Mouse (Mus musculus) small intestine, adult 2 months (tissue): ENCODE results near the gene Chmp6. TPM values are rescaled to one million over a fixed set of nuclear protein-coding genes. Genes with fewer than 3 reads are reported as not detected.

Experiments
- H3K27ac ChIP-seq: fragments of 200-500 bp; 2 replicates; pipeline ENCODE4 v1.5.1; 2012; ENCODE audit warnings: low read depth, low read length, control low read depth, inconsistent platforms; ENCODE audit not compliant: insufficient read depth
- H3K27me3 ChIP-seq: fragments of 200-500 bp; 2 replicates; pipeline ENCODE4 v1.6.1; 2012; ENCODE audit warnings: mild to moderate bottlenecking, moderate library complexity, low read length, inconsistent platforms; ENCODE audit not compliant: control insufficient read depth, insufficient read depth
- H3K36me3 ChIP-seq: fragments of 200-500 bp; 2 replicates; pipeline ENCODE4 v1.6.1; 2012; ENCODE audit warnings: mild to moderate bottlenecking, low read length, control low read depth, inconsistent platforms; ENCODE audit not compliant: control insufficient read depth, insufficient read depth
- H3K4me1 ChIP-seq: fragments of 200-500 bp; 2 replicates; pipeline ENCODE4 v1.6.1; 2012; ENCODE audit warnings: low read length, inconsistent platforms, mixed read lengths; ENCODE audit not compliant: control insufficient read depth, insufficient read depth, insufficient read length
- H3K4me3 ChIP-seq: fragments of 200-500 bp; 2 replicates; pipeline ENCODE4 v1.5.1; 2012; ENCODE audit warnings: low read depth, mild to moderate bottlenecking, control low read depth, inconsistent platforms, low read length, moderate library complexity
- CTCF ChIP-seq: fragments of 200-500 bp; IDR thresholded peaks from 2 replicates; pipeline ENCODE4 v1.5.1; 2012; ENCODE audit warnings: low read depth, mild to moderate bottlenecking, control low read depth, inconsistent platforms, low read length, moderate library complexity, mixed read lengths; ENCODE audit not compliant: insufficient replicate concordance, insufficient read length; ENCODE audit errors: extremely low read depth
- POLR2A ChIP-seq: fragments of 200-500 bp; IDR thresholded peaks from 2 replicates; pipeline ENCODE4 v1.6.1; 2012; ENCODE audit warnings: low read depth, mild to moderate bottlenecking, control low read depth, inconsistent platforms, low read length, moderate library complexity
- WGBS: fragments of 180-500 bp; shearing (Covaris S2); methylation state at CpG from one replicate; pipeline ENCODE4 v1.1.7; 2018; 5-methylcytosine and 5-hydroxymethylcytosine counted together
- polyA plus RNA-seq: library from polyadenylated mRNA; depleted of rRNA; stranded (reverse); fragments of >200 nt; gene quantifications from 2 replicates; pipeline ENCODE4 v1.2.3, GENCODE M21; 2012

Chmp6 gene
- polyA plus RNA-seq, 1 experiment: 137 TPM

GRCm38 (mm10) chr11:119958856-119959255, 45.6 kb downstream of the Chmp6 start:
- Histone ChIP-seq H3K27me3 (no peaks in the 10 kb centered on the region), H3K4me1 (peaks cover 22% of the 10 kb centered on the region), H3K4me3 (no peak overlapping the region), H3K36me3 (no peaks in the 10 kb centered on the region), H3K27ac (no peak overlapping the region)
- 79% methylated on average over 7 of the region's 7 CpGs for WGBS
- TF ChIP-seq CTCF (no peak), POLR2A (no peak)

GRCm38 (mm10) chr11:119959714-119960113, 46.5 kb downstream of the Chmp6 start:
- H3K27ac ChIP-seq: no peak overlapping the region
- H3K4me1 ChIP-seq: peaks cover 16% of the 10 kb centered on the region
- no peak overlapping the region for H3K4me3 ChIP-seq
- no peaks in the 10 kb centered on the region for H3K36me3 ChIP-seq
- no peak for TF ChIP-seq CTCF
- TF ChIP-seq POLR2A: no peak
- H3K27me3 ChIP-seq: no peaks in the 10 kb centered on the region
- WGBS: 78% methylated on average over 4 of the region's 4 CpGs

GRCm38 (mm10) chr11:119960671-119961070, 47.4 kb downstream of the Chmp6 start:
- Histone ChIP-seq H3K4me3 (no peak overlapping the region), H3K36me3 (no peaks in the 10 kb centered on the region), H3K27me3 (no peaks in the 10 kb centered on the region), H3K4me1 (peaks cover 6% of the 10 kb centered on the region), H3K27ac (no peak overlapping the region)
- TF ChIP-seq POLR2A (no peak), CTCF (no peak)
- WGBS: 78% methylated on average over 6 of the region's 6 CpGs

GRCm38 (mm10) chr11:119961511-119961910, 48.3 kb downstream of the Chmp6 start:
- H3K36me3 ChIP-seq: no peaks in the 10 kb centered on the region
- 85% methylated on average over 3 of the region's 3 CpGs for WGBS
- no peak overlapping the region for H3K27ac ChIP-seq
- no peak for TF ChIP-seq CTCF
- peaks cover 3% of the 10 kb centered on the region; the same call in 1 of the 2 replicates for H3K4me1 ChIP-seq
- no peaks in the 10 kb centered on the region for H3K27me3 ChIP-seq
- no peak overlapping the region for H3K4me3 ChIP-seq

GRCm38 (mm10) chr11:119965053-119965452, 51.8 kb downstream of the Chmp6 start:
- no peak overlapping the region for H3K4me3 ChIP-seq

GRCm38 (mm10) chr11:119966294-119966693, 53.1 kb downstream of the Chmp6 start:
- no peak overlapping the region for H3K4me3 ChIP-seq
- TF ChIP-seq CTCF: no peak
- no peak for TF ChIP-seq POLR2A
- no peaks in the 10 kb centered on the region for H3K36me3 ChIP-seq
- 88% methylated on average over 6 of the region's 6 CpGs for WGBS
- H3K4me1 ChIP-seq: no peaks in the 10 kb centered on the region
- no peak overlapping the region for H3K27ac ChIP-seq
- H3K27me3 ChIP-seq: no peaks in the 10 kb centered on the region

More at GRCm38 (mm10) chr11:119965053-119965452, 51.8 kb downstream of the Chmp6 start:
- Histone ChIP-seq H3K4me1 (no peaks in the 10 kb centered on the region), H3K27ac (no peak overlapping the region), H3K36me3 (no peaks in the 10 kb centered on the region), H3K27me3 (no peaks in the 10 kb centered on the region)
- TF ChIP-seq POLR2A (no peak), CTCF (no peak)
- WGBS: 71% methylated on average over 9 of the region's 9 CpGs

- 89% methylated on average over 8 of the region's 8 CpGs for WGBS
Measured at GRCm38 (mm10) chr11:119967401-119967800, 54.2 kb downstream of the Chmp6 start.

More at GRCm38 (mm10) chr11:119967401-119967800, 54.2 kb downstream of the Chmp6 start:
- no peak overlapping the region for H3K27ac ChIP-seq
- no peaks in the 10 kb centered on the region for H3K36me3 ChIP-seq
- H3K4me3 ChIP-seq: no peak overlapping the region
- TF ChIP-seq CTCF: no peak
- TF ChIP-seq POLR2A: no peak
- H3K4me1 ChIP-seq: no peaks in the 10 kb centered on the region
- no peaks in the 10 kb centered on the region for H3K27me3 ChIP-seq
